Mouse (Mus musculus): ENCODE results near the gene Frmd4a.

Gene Frmd4a

GRCm38 (mm10) chr2:4282777-4283176, 265.3 kb downstream of the Frmd4a start:
- intact Hi-C loops (cut with DNase I), result no loop called here

- intact Hi-C loops (cut with DNase I), result no loop called here
These were observed 268.3 kb downstream of the Frmd4a start for GRCm38 (mm10) chr2:4285693-4286291.

GRCm38 (mm10) chr2:4286390-4286901, 268.9 kb downstream of the Frmd4a start:
- intact Hi-C loops (cut with DNase I), result no loop called here

GRCm38 (mm10) chr2:4290475-4290874, 273.0 kb downstream of the Frmd4a start:
- intact Hi-C loops (cut with DNase I), result no loop called here

- intact Hi-C loops (cut with DNase I), result no loop called here
These were observed 273.6 kb downstream of the Frmd4a start for GRCm38 (mm10) chr2:4291100-4291499.

GRCm38 (mm10) chr2:4291671-4292070, 274.2 kb downstream of the Frmd4a start:
- intact Hi-C loops (cut with DNase I), result no loop called here

GRCm38 (mm10) chr2:4293726-4294125, 276.2 kb downstream of the Frmd4a start:
- intact Hi-C loops (cut with DNase I), result no loop called here

GRCm38 (mm10) chr2:4295641-4296040, 278.1 kb downstream of the Frmd4a start:
- intact Hi-C loops (cut with DNase I), result no loop called here

GRCm38 (mm10) chr2:4296881-4297280, 279.4 kb downstream of the Frmd4a start:
- intact Hi-C loops (cut with DNase I), result no loop called here

GRCm38 (mm10) chr2:4298325-4299215, 281.1 kb downstream of the Frmd4a start:
- intact Hi-C loops (cut with DNase I), result loop anchor here (1.0 kb wide), 1 partner anchor 12 kb away; no protein-coding TSS in a partner anchor

GRCm38 (mm10) chr2:4299593-4299992, 282.1 kb downstream of the Frmd4a start:
- intact Hi-C loops (cut with DNase I), result loop anchor here (1.0 kb wide), 1 partner anchor 11 kb away; no protein-coding TSS in a partner anchor

- intact Hi-C loops (cut with DNase I), result no loop called here
These were observed 282.9 kb downstream of the Frmd4a start for GRCm38 (mm10) chr2:4300383-4300811.

- intact Hi-C loops (cut with DNase I), result no loop called here
These were observed 283.3 kb downstream of the Frmd4a start for GRCm38 (mm10) chr2:4300816-4301215.

GRCm38 (mm10) chr2:4301256-4301655, 283.7 kb downstream of the Frmd4a start:
- intact Hi-C loops (cut with DNase I), result no loop called here

GRCm38 (mm10) chr2:4301692-4302091, 284.2 kb downstream of the Frmd4a start:
- intact Hi-C loops (cut with DNase I), result no loop called here

- intact Hi-C loops (cut with DNase I), result no loop called here
These were observed 284.6 kb downstream of the Frmd4a start for GRCm38 (mm10) chr2:4302119-4302518.

- intact Hi-C loops (cut with DNase I), result no loop called here
These were observed 289.6 kb downstream of the Frmd4a start for GRCm38 (mm10) chr2:4307076-4307475.

GRCm38 (mm10) chr2:4314545-4314944, 297.0 kb downstream of the Frmd4a start:
- intact Hi-C loops (cut with DNase I), result no loop called here

- intact Hi-C loops (cut with DNase I), result loop anchor here (1.0 kb wide), 1 partner anchor 176 kb away; no protein-coding TSS in a partner anchor
These were observed 299.1 kb downstream of the Frmd4a start for GRCm38 (mm10) chr2:4316589-4316988.

GRCm38 (mm10) chr2:4318134-4318533, 300.6 kb downstream of the Frmd4a start:
- intact Hi-C loops (cut with DNase I), result no loop called here

GRCm38 (mm10) chr2:4326241-4327010, 308.9 kb downstream of the Frmd4a start:
- intact Hi-C loops (cut with DNase I), result no loop called here

GRCm38 (mm10) chr2:4327011-4327340, 309.5 kb downstream of the Frmd4a start:
- intact Hi-C loops (cut with DNase I), result no loop called here
